Mouse (Mus musculus) hindbrain, embryonic 13.5 days (tissue): Measurements from ENCODE around the gene Cysrt1. TPM values are rescaled to one million over a fixed set of nuclear protein-coding genes. Genes with fewer than 3 reads are reported as not detected.

Source experiments
- ATAC-seq: fragments of 200-750 bp; cut with Nextera tagmentation; 2 replicates; pipeline ENCODE4 v1.8.0; 2017; ENCODE audit warnings: moderate TSS enrichment; ENCODE audit not compliant: low FRiP score
- H3K27ac ChIP-seq: fragments of 300-500 bp; sonication (generic); 2 replicates; pipeline ENCODE4 v1.5.1; 2015; ENCODE audit warnings: inconsistent platforms, mild to moderate bottlenecking, moderate library complexity
- H3K27me3 ChIP-seq: fragments of 300-500 bp; sonication (generic); 2 replicates; pipeline ENCODE4 v1.6.1; 2015; ENCODE audit warnings: mild to moderate bottlenecking, inconsistent platforms
- H3K36me3 ChIP-seq: fragments of 300-500 bp; sonication (generic); 2 replicates; pipeline ENCODE4 v1.6.1; 2015; ENCODE audit warnings: mild to moderate bottlenecking, inconsistent platforms
- H3K4me1 ChIP-seq: fragments of 300-500 bp; sonication (generic); replicated peaks from 2 replicates; pipeline ENCODE4 v1.6.1; 2015; ENCODE audit warnings: inconsistent platforms
- H3K4me2 ChIP-seq: fragments of 300-500 bp; sonication (generic); 2 replicates; pipeline ENCODE4 v1.6.1; 2015; ENCODE audit warnings: inconsistent platforms, mild to moderate bottlenecking, moderate library complexity
- H3K4me3 ChIP-seq: fragments of 300-500 bp; sonication (generic); 2 replicates; pipeline ENCODE4 v1.5.1; 2015; ENCODE audit warnings: mild to moderate bottlenecking, inconsistent platforms
- H3K9ac ChIP-seq: fragments of 300-500 bp; sonication (generic); 2 replicates; pipeline ENCODE4 v1.6.1; 2015; ENCODE audit warnings: mild to moderate bottlenecking, inconsistent platforms
- H3K9me3 ChIP-seq: fragments of 300-500 bp; sonication (generic); 2 replicates; pipeline ENCODE4 v1.6.1; 2016; ENCODE audit warnings: inconsistent platforms
- WGBS: fragments of 180-500 bp; shearing (Covaris S2); methylation state at CpG from one replicate; pipeline ENCODE4 v1.1.7; 2015; 5-methylcytosine and 5-hydroxymethylcytosine counted together
- polyA plus RNA-seq: library from polyadenylated mRNA; unstranded; fragments of >200 nt; fragmentation: Nextera tagmentation; extraction: Ambion mirVana; gene quantifications from 2 replicates; pipeline ENCODE4 v1.2.1, GENCODE M21; 2015

Cysrt1 gene
- polyA plus RNA-seq, 1 experiment from 2014 or later = 0.26 TPM

- H3K27me3 ChIP-seq = peaks cover 20% of the 10 kb centered on the region; the same call in 1 of the 2 replicates
- no peak within 1 kb of the TSS for H3K4me3 ChIP-seq
- WGBS = 72% methylated on average over 3 of the region's 3 CpGs
- no peak within 1 kb of the TSS for H3K9ac ChIP-seq
- no peak for ATAC-seq
- no peaks in the 10 kb centered on the region for H3K9me3 ChIP-seq
- H3K4me1 ChIP-seq = peaks cover 19% of the 10 kb centered on the region
- no peak within 1 kb of the TSS for H3K4me2 ChIP-seq
- H3K27ac ChIP-seq = no peak within 1 kb of the TSS
- no peaks in the 10 kb centered on the region for H3K36me3 ChIP-seq
Measured at GRCm38 (mm10) chr2:25214444-25214843, 27.8 kb downstream of the Cysrt1 start, which contains the start of gene Stpg3. Gene Stpg3 (minus strand): TSS chr2:25214637.

- Histone ChIP-seq H3K9me3 (no peaks in the 10 kb centered on the region), H3K36me3 (peaks cover 3% of the 10 kb centered on the region; the same call in 1 of the 2 replicates), H3K4me1 (peaks cover 28% of the 10 kb centered on the region), H3K27ac (no peak overlapping the region), H3K4me3 (no peak overlapping the region), H3K27me3 (peaks cover 20% of the 10 kb centered on the region; the same call in 1 of the 2 replicates), H3K4me2 (no peak overlapping the region), H3K9ac (no peak overlapping the region)
- 75% methylated on average over 23 of the region's 23 CpGs for WGBS
- ATAC-seq = no peak
Measured at GRCm38 (mm10) chr2:25213266-25213865, 28.9 kb downstream of the Cysrt1 start.

GRCm38 (mm10) chr2:25211121-25211670, 31.1 kb downstream of the Cysrt1 start, which contains the start of gene Nelfb:
Gene Nelfb (minus strand): TSS chr2:25211489.
- under 1% methylated on average over 44 of the region's 44 CpGs for WGBS
- peak; percentile 88 for ATAC-seq

GRCm38 (mm10) chr2:25210686-25211085, 31.6 kb downstream of the Cysrt1 start:
- WGBS = under 1% methylated on average over 24 of the region's 24 CpGs
- peaks cover 27% of the 10 kb centered on the region for H3K36me3 ChIP-seq
- peak; percentile 41 for ATAC-seq

More at GRCm38 (mm10) chr2:25211121-25211670, 31.1 kb downstream of the Cysrt1 start, which contains the start of gene Nelfb:
- Histone ChIP-seq H3K36me3 (peaks cover 22% of the 10 kb centered on the region), H3K4me3 (peak within 1 kb of the TSS; percentile 90), H3K4me2 (peak within 1 kb of the TSS; percentile 82), H3K9me3 (no peaks in the 10 kb centered on the region), H3K27ac (peak within 1 kb of the TSS; percentile 94), H3K9ac (peak within 1 kb of the TSS; percentile 91), H3K4me1 (peaks cover 42% of the 10 kb centered on the region), H3K27me3 (peaks cover 20% of the 10 kb centered on the region; the same call in 1 of the 2 replicates)

GRCm38 (mm10) chr2:25207593-25207992, 34.7 kb downstream of the Cysrt1 start:
- H3K9ac ChIP-seq = no peak overlapping the region; the same call in 1 of the 2 replicates
- ATAC-seq = no peak
- H3K4me1 ChIP-seq = peaks cover 42% of the 10 kb centered on the region
- H3K36me3 ChIP-seq = peaks cover 58% of the 10 kb centered on the region
- no peaks in the 10 kb centered on the region for H3K9me3 ChIP-seq
- H3K27ac ChIP-seq = no peak overlapping the region
- H3K27me3 ChIP-seq = no peaks in the 10 kb centered on the region
- no peak overlapping the region for H3K4me3 ChIP-seq
- no peak overlapping the region for H3K4me2 ChIP-seq
- 92% methylated on average over 1 of the region's 1 CpGs for WGBS

More at GRCm38 (mm10) chr2:25210686-25211085, 31.6 kb downstream of the Cysrt1 start:
- H3K9me3 ChIP-seq = no peaks in the 10 kb centered on the region
- H3K4me2 ChIP-seq = peak overlapping the region; percentile 82
- peak overlapping the region; percentile 90 for H3K4me3 ChIP-seq
- H3K9ac ChIP-seq = peak overlapping the region; percentile 91
- peaks cover 42% of the 10 kb centered on the region for H3K4me1 ChIP-seq
- peaks cover 20% of the 10 kb centered on the region; the same call in 1 of the 2 replicates for H3K27me3 ChIP-seq
- peak overlapping the region; percentile 94 for H3K27ac ChIP-seq

GRCm38 (mm10) chr2:25203631-25204214, 38.5 kb downstream of the Cysrt1 start:
- Histone ChIP-seq H3K9me3 (no peaks in the 10 kb centered on the region), H3K27me3 (no peaks in the 10 kb centered on the region), H3K9ac (no peak overlapping the region), H3K4me3 (no peak overlapping the region), H3K4me1 (peaks cover 18% of the 10 kb centered on the region), H3K36me3 (peaks cover 94% of the 10 kb centered on the region), H3K27ac (no peak overlapping the region), H3K4me2 (no peak overlapping the region)
- WGBS = 71% methylated on average over 4 of the region's 4 CpGs
- ATAC-seq = no peak

GRCm38 (mm10) chr2:25200631-25201030, 41.6 kb downstream of the Cysrt1 start:
- H3K9me3 ChIP-seq = no peaks in the 10 kb centered on the region
- H3K4me2 ChIP-seq = no peak overlapping the region
- peaks cover 5% of the 10 kb centered on the region for H3K4me1 ChIP-seq
- no peak overlapping the region for H3K27ac ChIP-seq
- H3K4me3 ChIP-seq = no peak overlapping the region
- H3K36me3 ChIP-seq = peaks cover 78% of the 10 kb centered on the region
- H3K27me3 ChIP-seq = peaks cover 23% of the 10 kb centered on the region
- WGBS = 96% methylated on average over 2 of the region's 2 CpGs
- ATAC-seq = no peak
- H3K9ac ChIP-seq = no peak overlapping the region

- no peak overlapping the region for H3K4me2 ChIP-seq
- peaks cover 12% of the 10 kb centered on the region for H3K4me1 ChIP-seq
- H3K9me3 ChIP-seq = no peaks in the 10 kb centered on the region
- H3K36me3 ChIP-seq = peaks cover 51% of the 10 kb centered on the region
- no peak overlapping the region for H3K27ac ChIP-seq
- H3K27me3 ChIP-seq = peaks cover 42% of the 10 kb centered on the region
- no peak for ATAC-seq
- no peak overlapping the region for H3K9ac ChIP-seq
- no peak overlapping the region for H3K4me3 ChIP-seq
Measured at GRCm38 (mm10) chr2:25197946-25198345, 44.3 kb downstream of the Cysrt1 start.

- H3K4me3 ChIP-seq = no peak overlapping the region
- peaks cover 12% of the 10 kb centered on the region for H3K4me1 ChIP-seq
- H3K4me2 ChIP-seq = no peak overlapping the region
- no peak overlapping the region for H3K27ac ChIP-seq
- 25% methylated on average over 2 of the region's 2 CpGs for WGBS
- no peaks in the 10 kb centered on the region for H3K9me3 ChIP-seq
- no peak for ATAC-seq
- H3K27me3 ChIP-seq = peaks cover 42% of the 10 kb centered on the region
- no peak overlapping the region for H3K9ac ChIP-seq
- peaks cover 44% of the 10 kb centered on the region for H3K36me3 ChIP-seq
Measured at GRCm38 (mm10) chr2:25197191-25197590, 45.1 kb downstream of the Cysrt1 start.

- Histone ChIP-seq H3K36me3 (peaks cover 36% of the 10 kb centered on the region), H3K9me3 (no peaks in the 10 kb centered on the region), H3K27me3 (peaks cover 42% of the 10 kb centered on the region), H3K4me2 (peak within 1 kb of the TSS; percentile 32), H3K4me3 (no peak within 1 kb of the TSS), H3K4me1 (peaks cover 12% of the 10 kb centered on the region), H3K27ac (no peak within 1 kb of the TSS), H3K9ac (no peak within 1 kb of the TSS)
- WGBS = 18% methylated on average over 8 of the region's 8 CpGs
- no peak for ATAC-seq
Measured at GRCm38 (mm10) chr2:25196172-25196954, 45.9 kb downstream of the Cysrt1 start, which contains the start of gene Tor4a. Gene Tor4a (minus strand): TSS chr2:25196886.

GRCm38 (mm10) chr2:25195211-25196156, 46.8 kb downstream of the Cysrt1 start:
- peaks cover 27% of the 10 kb centered on the region for H3K36me3 ChIP-seq
- H3K9ac ChIP-seq = 0 out of 2 replicates have a peak overlapping the region, but pooled peaks have one; percentile 13
- H3K27me3 ChIP-seq = peaks cover 42% of the 10 kb centered on the region
- no peak for ATAC-seq
- peaks cover 12% of the 10 kb centered on the region for H3K4me1 ChIP-seq
- H3K4me2 ChIP-seq = peak overlapping the region; percentile 32
- H3K9me3 ChIP-seq = no peaks in the 10 kb centered on the region
- H3K27ac ChIP-seq = no peak overlapping the region
- H3K4me3 ChIP-seq = no peak overlapping the region
- WGBS = 21% methylated on average over 55 of the region's 55 CpGs
